ENCODE assay signal across 10 mouse cellular contexts in the genomic region with DNA sequence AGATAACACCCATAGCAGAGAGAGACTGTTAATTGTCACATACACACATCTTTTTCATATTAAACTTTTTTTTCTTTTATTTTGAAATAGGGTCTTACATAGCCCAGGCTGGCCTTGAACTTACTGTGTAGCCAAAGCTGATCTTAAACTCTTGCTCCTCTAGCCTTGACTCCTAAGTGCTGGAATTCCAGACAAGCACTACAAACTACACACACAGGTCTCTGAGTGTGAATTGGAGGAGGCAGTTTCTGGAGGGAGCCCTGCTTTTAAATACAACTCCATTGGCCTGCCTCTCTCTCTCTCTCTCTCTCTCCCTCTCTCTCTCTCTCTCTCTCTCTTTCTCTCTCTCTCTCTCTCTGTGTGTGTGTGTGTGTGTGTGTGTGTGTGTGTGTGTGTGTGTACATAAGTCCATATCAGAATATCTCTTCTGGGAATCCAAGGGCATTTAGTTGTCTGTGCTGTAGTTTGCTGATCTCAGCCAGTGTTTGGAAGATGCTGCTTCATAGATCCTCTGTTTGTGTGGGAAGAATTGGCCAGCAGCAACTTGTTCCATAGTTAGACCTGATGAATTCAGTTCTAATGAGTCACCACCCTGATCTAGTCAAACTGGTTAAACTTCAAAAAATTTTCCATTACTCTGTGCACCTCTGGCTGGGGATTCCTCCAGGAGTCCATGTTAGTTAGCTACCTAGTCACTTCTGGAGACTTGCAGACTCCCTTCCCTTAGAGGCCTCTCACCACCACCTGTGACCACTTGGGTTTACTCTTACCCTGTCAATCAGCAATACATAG. TPM values are rescaled to one million over a fixed set of nuclear protein-coding genes. Genes with fewer than 3 reads are reported as not detected.
DNase-seq lines count a peak whose midpoint lies in the region.
"Had no signal": no experiment of that assay in that cellular context is flagged by ENCODE, and none has a peak within 500 bp of the region (broad histone marks: within the 10 kb centered on the region; RNA-seq: fewer than 3 reads in every experiment).

No protein-coding gene starts in this region.

- peak; percentile 84 for DNase-seq in heart, adult 11 months
- no peak for DNase-seq in heart, adult 18-20 months
- DNase-seq in kidney, postnatal 14 days: peak; percentile 46
- DNase-seq in kidney, adult 11 months: no peak
- peak; percentile 88 for DNase-seq in 3T3-L1 (ENCODE audit: low read depth, low spot score)
- DNase-seq in fat pad, adult 2 months (ENCODE audit: extremely low read depth, low read depth, low spot score): peak; percentile 94
- DNase-seq in layer of hippocampus, postnatal 25 days (ENCODE audit: extremely low spot score in 1 of 2, low spot score in 1 of 2): no peak
- DNase-seq in spleen, postnatal 4 days (ENCODE audit: low spot score in 2 of 2): no peak
- DNase-seq: retina, postnatal 1 day had no signal

RNA-seq across cellular contexts. Expression of gene Hspa1b, which starts 1.9 kb away (rescaled TPM):
- 10 to 100 TPM; 15.5 to 68.2 TPM for total RNA-seq in heart, adult 18-20 months (2021)
- total RNA-seq in layer of hippocampus, postnatal 25 days (2021): 10 to 100 TPM; 17.0 to 23.5 TPM

RNA-seq across cellular contexts. Expression of gene Gm20481, which starts 8.8 kb away (rescaled TPM):
- total RNA-seq in heart, adult 18-20 months (2021): not detected
- not detected for total RNA-seq in layer of hippocampus, postnatal 25 days (2021)
- total RNA-seq: layer of hippocampus, postnatal 14 days had no signal

RNA-seq across cellular contexts. Expression of gene Hspa1a, which starts 11.1 kb away (rescaled TPM):
- total RNA-seq in heart, adult 18-20 months (2021): 10 to 100 TPM; 17.5 to 41.5 TPM
- 10 to 100 TPM; 14.9 to 17.9 TPM for total RNA-seq in layer of hippocampus, postnatal 25 days (2021)

RNA-seq across cellular contexts. Expression of gene Hspa1l, which starts 11.6 kb away (rescaled TPM):
- total RNA-seq in heart, adult 18-20 months (2021): 10 to 100 TPM in 1 of 2 experiments, 1 to 10 TPM in 1; 9.8 to 10.8 TPM
- total RNA-seq in layer of hippocampus, postnatal 25 days (2021): under 1 TPM; 0.22 to 0.31 TPM

RNA-seq across cellular contexts. Expression of gene Lsm2, which starts 20.8 kb away (rescaled TPM):
- 10 to 100 TPM; 16.3 to 18.0 TPM for total RNA-seq in heart, adult 18-20 months (2021)
- 10 to 100 TPM; 18.1 to 19.3 TPM for total RNA-seq in layer of hippocampus, postnatal 25 days (2021)

Comparison
In these comparisons a context has a peak if more than half of its experiments do, and no peak if none do; other contexts are left out.
1. DNase-seq: peak in heart, adult 11 months (single experiment), kidney, postnatal 14 days (single experiment), 3T3-L1 (single experiment) and fat pad, adult 2 months (single experiment); none in heart, adult 18-20 months (0 of 2), kidney, adult 11 months (single experiment), layer of hippocampus, postnatal 25 days (0 of 2) and spleen, postnatal 4 days (0 of 2).